Mouse (Mus musculus) kidney, postnatal 14 days (tissue): ENCODE data around the gene Kat5.

Source experiments
- DNase-seq: peaks from one replicate; pipeline ENCODE4 v3.0.0; 2022; ENCODE audit warnings: mixed read lengths

The Kat5 gene

GRCm38 (mm10) chr19:5570353-5571246 is 39.4 kb downstream of the Kat5 start:
- no peak for DNase-seq

- no peak for DNase-seq
Measured at GRCm38 (mm10) chr19:5569521-5569920, 40.5 kb downstream of the Kat5 start.

- peak; percentile 85 for DNase-seq
Measured at GRCm38 (mm10) chr19:5568470-5569140, 41.4 kb downstream of the Kat5 start.

GRCm38 (mm10) chr19:5567534-5568469 is 42.2 kb downstream of the Kat5 start, which contains the start of gene Ap5b1:
Gene Ap5b1, plus strand, starts transcription at chr19:5568025.
- peak; percentile 94 for DNase-seq

- DNase-seq: no peak
Measured at GRCm38 (mm10) chr19:5567180-5567533, 42.9 kb downstream of the Kat5 start.

- DNase-seq: peak; percentile 82
Measured at GRCm38 (mm10) chr19:5566316-5566715, 43.7 kb downstream of the Kat5 start.

- peak; percentile 34 for DNase-seq
Measured at GRCm38 (mm10) chr19:5562776-5563175, 47.3 kb downstream of the Kat5 start.

- peak; percentile 37 for DNase-seq
Measured at GRCm38 (mm10) chr19:5561886-5562285, 48.2 kb downstream of the Kat5 start.

- DNase-seq: peak; percentile 79
Measured at GRCm38 (mm10) chr19:5561252-5561790, 48.7 kb downstream of the Kat5 start.

GRCm38 (mm10) chr19:5560457-5561041 is 49.5 kb downstream of the Kat5 start, which contains the start of gene Ovol1:
Gene Ovol1, minus strand, starts transcription at chr19:5560646.
- DNase-seq: peak; percentile 87

GRCm38 (mm10) chr19:5559631-5560456 is 50.2 kb downstream of the Kat5 start:
- DNase-seq: peak; percentile 57

- DNase-seq: peak; percentile 82
Measured at GRCm38 (mm10) chr19:5559229-5559628, 50.8 kb downstream of the Kat5 start.

GRCm38 (mm10) chr19:5558770-5559169 is 51.3 kb downstream of the Kat5 start:
- no peak for DNase-seq

- peak; percentile 74 for DNase-seq
Measured at GRCm38 (mm10) chr19:5558169-5558568, 51.9 kb downstream of the Kat5 start.

GRCm38 (mm10) chr19:5554212-5554611 is 55.8 kb downstream of the Kat5 start:
- peak; percentile 75 for DNase-seq

- DNase-seq: peak; percentile 33
Measured at GRCm38 (mm10) chr19:5553802-5554201, 56.2 kb downstream of the Kat5 start.
